Mouse (Mus musculus): Measurements from ENCODE around the gene Ssh2.

GRCm38 (mm10) chr11:77507426-77507825 lies 291.3 kb downstream of the Ssh2 start:
- TF ChIP-seq CTCF (IDR thresholded peaks at IDR 0.05; ENCODE audit: low read depth) (no peak), EP300 (optimal IDR thresholded peaks at IDR 0.05) (no peak)
